Comparison of ENCODE assay signal across 8 mouse cellular contexts in the genomic region with DNA sequence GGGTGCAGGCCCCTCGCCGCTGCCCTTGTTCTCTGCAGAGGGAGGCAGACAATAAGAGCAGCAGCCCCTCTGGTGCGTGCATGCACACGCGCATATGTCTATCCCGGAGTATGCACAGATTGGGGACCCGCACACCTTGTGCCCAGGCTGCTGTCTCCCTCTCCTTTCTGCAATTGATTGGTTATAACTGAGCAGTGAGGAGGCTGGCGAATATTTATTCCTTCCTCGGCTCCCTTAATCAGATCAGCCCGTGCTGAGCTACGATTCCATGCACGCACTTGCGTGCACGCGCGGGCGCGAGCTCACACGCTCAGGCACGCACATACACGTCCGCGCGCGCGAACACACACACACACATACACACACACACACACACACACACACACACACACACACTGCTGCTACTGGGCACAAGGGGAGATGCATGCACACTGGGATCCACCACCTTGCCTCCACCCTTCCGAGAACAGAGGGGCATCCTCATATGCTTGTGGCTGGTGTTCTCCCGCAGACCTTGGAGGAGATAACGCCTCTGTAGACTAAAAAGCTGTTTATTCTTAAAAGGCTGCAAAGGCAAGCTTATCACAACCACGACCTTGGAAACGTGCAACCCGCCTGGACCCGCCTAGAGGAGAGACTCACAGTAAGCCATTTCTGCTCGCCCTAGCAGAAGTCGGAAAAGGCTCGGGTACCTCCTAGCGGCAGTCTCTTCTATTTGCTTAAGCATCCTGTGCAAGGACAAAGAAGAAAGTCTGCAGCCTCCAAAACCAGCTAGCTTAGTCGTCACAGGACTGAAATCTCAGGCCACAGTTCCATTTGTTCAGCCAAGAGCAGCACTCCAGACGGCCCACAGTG. TPM values are rescaled to one million over a fixed set of nuclear protein-coding genes. Genes with fewer than 3 reads are reported as not detected.
A peak's percentile ranks its signal among the peaks of the same experiment; 100 is the strongest.
DNase-seq lines count a peak whose midpoint lies in the region; ATAC-seq lines count a peak whose summit lies in the region.

No protein-coding gene starts in this region.

- no peaks in the 10 kb centered on the region for H3K36me3 ChIP-seq in embryonic facial prominence, embryonic 11.5 days (replicated peaks; ENCODE audit: control insufficient read depth, insufficient read depth, low read depth, low read length)
- no peaks in the 10 kb centered on the region for H3K36me3 ChIP-seq in heart, embryonic 16.5 days (ENCODE audit: control insufficient read depth, insufficient read depth)
- no peaks in the 10 kb centered on the region for H3K36me3 ChIP-seq in liver, embryonic 11.5 days (ENCODE audit: control insufficient read depth, insufficient read depth, low read length)
- H3K36me3 ChIP-seq in stomach, embryonic 16.5 days (ENCODE audit: control insufficient read depth, insufficient read depth, low read length) = no peaks in the 10 kb centered on the region

- WGBS in embryonic facial prominence, embryonic 11.5 days = under 1% methylated on average over 39 of the region's 39 CpGs
- WGBS in heart, embryonic 16.5 days = under 1% methylated on average over 39 of the region's 39 CpGs
- 1% methylated on average over 39 of the region's 39 CpGs for WGBS in liver, embryonic 11.5 days
- WGBS in stomach, embryonic 16.5 days = under 1% methylated on average over 39 of the region's 39 CpGs

- ATAC-seq in embryonic facial prominence, embryonic 11.5 days (replicated peaks; ENCODE audit: insufficient number of reproducible peaks, low FRiP score, low TSS enrichment, low read depth) = peak; percentile 90
- peak; percentile 82 for ATAC-seq in heart, embryonic 16.5 days (replicated peaks; ENCODE audit: extremely low read depth, insufficient read depth, low FRiP score)
- ATAC-seq in liver, embryonic 11.5 days (replicated peaks; ENCODE audit: low FRiP score) = peak; percentile 83
- ATAC-seq in stomach, embryonic 16.5 days (ENCODE audit: insufficient read depth, low FRiP score) = peak; percentile 75

- peak overlapping the region; percentile 64 for H3K4me3 ChIP-seq in embryonic facial prominence, embryonic 11.5 days (ENCODE audit: low read depth, low read length)
- peak overlapping the region; percentile 71 for H3K4me3 ChIP-seq in heart, embryonic 16.5 days (ENCODE audit: low read length)
- H3K4me3 ChIP-seq in liver, embryonic 11.5 days (ENCODE audit: low read depth, low read length) = peak overlapping the region; percentile 57
- H3K4me3 ChIP-seq in stomach, embryonic 16.5 days (replicated peaks; ENCODE audit: low read length) = peak overlapping the region; percentile 55

- peak; percentile 84 for DNase-seq in heart, adult 11 months
- DNase-seq in heart, postnatal 25 days (ENCODE audit: low spot score) = no peak
- DNase-seq in embryonic facial prominence, embryonic 11.5 days (ENCODE audit: low spot score) = peak; percentile 90
- DNase-seq in kidney, postnatal 14 days = peak; percentile 84
- peak; percentile 72 for DNase-seq in liver, embryonic 11.5 days (ENCODE audit: low spot score)
- peak; percentile 93 for DNase-seq in naive thymus-derived CD4-positive, alpha-beta T cell, adult 2 months (ENCODE audit: low read depth)

- peak overlapping the region; percentile 91 for H3K4me2 ChIP-seq in embryonic facial prominence, embryonic 11.5 days (ENCODE audit: low read depth, low read length)
- H3K4me2 ChIP-seq in heart, embryonic 16.5 days (ENCODE audit: low read depth, low read length) = peak overlapping the region; percentile 99
- peak overlapping the region; percentile 75 for H3K4me2 ChIP-seq in liver, embryonic 11.5 days
- H3K4me2 ChIP-seq in stomach, embryonic 16.5 days (ENCODE audit: low read depth, low read length) = peak overlapping the region; percentile 95

- no peaks in the 10 kb centered on the region for H3K27me3 ChIP-seq in embryonic facial prominence, embryonic 11.5 days (ENCODE audit: control insufficient read depth, insufficient read depth, low read length)
- H3K27me3 ChIP-seq in heart, embryonic 16.5 days (ENCODE audit: control insufficient read depth, insufficient read depth, low read length) = peaks cover 17% of the 10 kb centered on the region
- H3K27me3 ChIP-seq in liver, embryonic 11.5 days (replicated peaks; ENCODE audit: control insufficient read depth, insufficient read depth, low read length) = peaks cover 32% of the 10 kb centered on the region
- H3K27me3 ChIP-seq in stomach, embryonic 16.5 days (ENCODE audit: control insufficient read depth, insufficient read depth, low read length) = peaks cover 21% of the 10 kb centered on the region

- no peaks in the 10 kb centered on the region for H3K9me3 ChIP-seq in embryonic facial prominence, embryonic 11.5 days (replicated peaks; ENCODE audit: control insufficient read depth, low read length)
- peaks cover 3% of the 10 kb centered on the region; the same call in 1 of the 2 replicates for H3K9me3 ChIP-seq in heart, embryonic 16.5 days (replicated peaks; ENCODE audit: control insufficient read depth, low read length)
- H3K9me3 ChIP-seq in liver, embryonic 11.5 days (ENCODE audit: control insufficient read depth, low read length) = no peaks in the 10 kb centered on the region
- H3K9me3 ChIP-seq in stomach, embryonic 16.5 days (replicated peaks; ENCODE audit: control insufficient read depth, low read length) = no peaks in the 10 kb centered on the region

- intact Hi-C loops in heart, postnatal 25 days (cut with DNase I) = loop anchor here (10.0 kb wide), 2 partner anchors 90 to 150 kb away; no protein-coding TSS in a partner anchor

- H3K27ac ChIP-seq in embryonic facial prominence, embryonic 11.5 days (replicated peaks; ENCODE audit: low read depth, low read length) = peak overlapping the region; percentile 47; the same call in 1 of the 2 replicates
- H3K27ac ChIP-seq in heart, embryonic 16.5 days (ENCODE audit: low read length) = no peak overlapping the region; the same call in 1 of the 2 replicates
- no peak overlapping the region for H3K27ac ChIP-seq in liver, embryonic 11.5 days (ENCODE audit: low read depth, low read length)
- no peak overlapping the region; the same call in 1 of the 2 replicates for H3K27ac ChIP-seq in stomach, embryonic 16.5 days (ENCODE audit: low read length)

- H3K9ac ChIP-seq in embryonic facial prominence, embryonic 11.5 days (replicated peaks; ENCODE audit: low read length) = peak overlapping the region; percentile 74
- peak overlapping the region; percentile 66 for H3K9ac ChIP-seq in heart, embryonic 16.5 days (ENCODE audit: low read length)
- H3K9ac ChIP-seq in liver, embryonic 11.5 days (ENCODE audit: low read depth, low read length) = peak overlapping the region; percentile 55
- peak overlapping the region; percentile 68 for H3K9ac ChIP-seq in stomach, embryonic 16.5 days (ENCODE audit: low read length)

- no peaks in the 10 kb centered on the region for H3K4me1 ChIP-seq in embryonic facial prominence, embryonic 11.5 days (ENCODE audit: control insufficient read depth, insufficient read depth, low read length)
- peaks cover 4% of the 10 kb centered on the region; the same call in 1 of the 2 replicates for H3K4me1 ChIP-seq in heart, embryonic 16.5 days (ENCODE audit: control insufficient read depth, insufficient read depth, low read length)
- H3K4me1 ChIP-seq in liver, embryonic 11.5 days (replicated peaks; ENCODE audit: control insufficient read depth, insufficient read depth, low read length) = no peaks in the 10 kb centered on the region; the same call in 1 of the 2 replicates
- H3K4me1 ChIP-seq in stomach, embryonic 16.5 days (ENCODE audit: control insufficient read depth, insufficient read depth, low read length) = no peaks in the 10 kb centered on the region

RNA-seq across cellular contexts. Expression of gene St8sia1, which starts 0.5 kb away (rescaled TPM):
- under 1 TPM; 0.20 to 0.31 TPM for total RNA-seq in heart, postnatal 25 days (2021)
- 2.7 and 3.9 TPM in 2 replicates for polyA plus RNA-seq in embryonic facial prominence, embryonic 11.5 days (2014; fragmentation: Nextera tagmentation; extraction: Ambion mirVana)
- 0.99 and 2.0 TPM in 2 replicates for polyA plus RNA-seq in heart, embryonic 16.5 days (2015; fragmentation: Nextera tagmentation; extraction: Ambion mirVana)
- 1.2 and 2.1 TPM in 2 replicates for polyA plus RNA-seq in liver, embryonic 11.5 days (2014; fragmentation: Nextera tagmentation; extraction: Ambion mirVana)
- polyA plus RNA-seq in stomach, embryonic 16.5 days (2015; fragmentation: Nextera tagmentation; extraction: Ambion mirVana) = 1.1 TPM in 2 replicates
